In the genomic region with DNA sequence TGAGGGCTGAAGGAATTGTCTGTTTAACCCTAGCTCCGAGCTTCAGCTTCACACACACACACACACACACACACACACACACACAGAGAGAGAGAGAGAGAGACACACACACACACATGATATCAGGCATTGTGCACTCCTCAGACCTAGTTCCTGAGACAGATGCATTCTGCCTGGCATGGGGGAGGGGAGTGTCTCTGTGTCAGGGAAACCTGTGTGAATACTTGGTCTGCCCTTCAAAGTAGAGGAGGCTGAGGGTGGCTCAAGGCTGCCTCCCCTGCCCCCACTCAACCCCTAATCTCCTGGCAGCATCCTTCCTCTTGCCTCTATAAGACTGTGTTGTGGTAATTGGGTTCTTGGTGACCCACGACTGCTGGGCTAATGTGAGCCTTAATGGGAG, we compare ENCODE assay signal across 21 mouse cellular contexts. TPM values are rescaled to one million over a fixed set of nuclear protein-coding genes. Genes with fewer than 3 reads are reported as not detected.
DNase-seq lines count a peak whose midpoint lies in the region; ATAC-seq lines count a peak whose summit lies in the region.
"Had no signal": no experiment of that assay in that cellular context is flagged by ENCODE, and none has a peak within 500 bp of the region (broad histone marks: within the 10 kb centered on the region; RNA-seq: fewer than 3 reads in every experiment).

No protein-coding gene starts in this region.

- no peaks in the 10 kb centered on the region for H3K27me3 ChIP-seq in heart, embryonic 13.5 days (replicated peaks)
- H3K27me3 ChIP-seq in midbrain, embryonic 15.5 days (replicated peaks): no peaks in the 10 kb centered on the region
- H3K27me3 ChIP-seq in midbrain, embryonic 11.5 days (ENCODE audit: control insufficient read depth, insufficient read depth, low read length): no peaks in the 10 kb centered on the region

- ATAC-seq in heart, embryonic 13.5 days (ENCODE audit: extremely low read depth, insufficient number of reproducible peaks, low FRiP score, low TSS enrichment): no peak
- 0 out of 2 replicates have a peak, but pooled peaks have one; percentile 9 for ATAC-seq in midbrain, embryonic 15.5 days (replicated peaks)
- ATAC-seq in midbrain, embryonic 11.5 days (ENCODE audit: low FRiP score): no peak
- ATAC-seq in hematopoietic stem cell, adult 5-6 weeks (replicated peaks in 1 of 2; ENCODE audit: insufficient read depth in 1 of 2, low FRiP score in 2 of 2, low TSS enrichment in 1 of 2, low read depth in 1 of 2, poor library complexity in 2 of 2, severe bottlenecking in 2 of 2): peak; percentile 8 to 18; a peak in 2 of 4 replicates
- ATAC-seq in megakaryocyte-erythroid progenitor cell, adult 5-6 weeks (replicated peaks; ENCODE audit: low FRiP score, low TSS enrichment, poor library complexity, severe bottlenecking): peak; percentile 45; the same call in 1 of the 2 replicates
- ATAC-seq: forebrain, embryonic 14.5 days; lung, postnatal 0 days had no signal

- no peak overlapping the region for H3K27ac ChIP-seq in heart, embryonic 13.5 days (replicated peaks)
- peak overlapping the region; percentile 13; the same call in 1 of the 2 replicates for H3K27ac ChIP-seq in midbrain, embryonic 15.5 days
- no peak overlapping the region for H3K27ac ChIP-seq in midbrain, embryonic 11.5 days (ENCODE audit: low read depth, low read length)
- H3K27ac ChIP-seq: limb, embryonic 15.5 days had no signal

- intact Hi-C loops in heart, postnatal 25 days (cut with DNase I): no loop called here

- H3K36me3 ChIP-seq in heart, embryonic 13.5 days: 0 out of 2 replicates have a peak, but pooled peaks cover 9% of the 10 kb centered on the region
- H3K36me3 ChIP-seq in midbrain, embryonic 15.5 days (replicated peaks): no peaks in the 10 kb centered on the region
- H3K36me3 ChIP-seq in midbrain, embryonic 11.5 days (ENCODE audit: control insufficient read depth, insufficient read depth, low read length): no peaks in the 10 kb centered on the region
- H3K36me3 ChIP-seq: limb, embryonic 15.5 days had no signal

- no peak for DNase-seq in heart, postnatal 25 days (ENCODE audit: low spot score)
- no peak for DNase-seq in midbrain, embryonic 11.5 days (ENCODE audit: low spot score, missing footprints)
- no peak for DNase-seq in urinary bladder, postnatal 14 days (ENCODE audit: low spot score)
- DNase-seq in adrenal gland, adult 8-10 months: no peak
- DNase-seq: adrenal gland, postnatal 25 days; B cell, adult 2 months; cerebellum, adult 2 months; gastrocnemius, postnatal 10 days; heart, adult 11 months; kidney, adult 8-10 months; kidney, postnatal 14 days; right cerebral cortex, postnatal 14 days; thymus, postnatal 4 days had no signal

- WGBS in heart, embryonic 13.5 days: 31% methylated on average over 2 of the region's 2 CpGs
- 43% methylated on average over 2 of the region's 2 CpGs for WGBS in midbrain, embryonic 15.5 days
- WGBS in midbrain, embryonic 11.5 days: 46% methylated on average over 2 of the region's 2 CpGs

- H3K4me3 ChIP-seq in heart, embryonic 13.5 days: no peak overlapping the region
- H3K4me3 ChIP-seq in midbrain, embryonic 15.5 days: no peak overlapping the region
- H3K4me3 ChIP-seq in midbrain, embryonic 11.5 days (ENCODE audit: low read depth, low read length): no peak overlapping the region
- H3K4me3 ChIP-seq: limb, embryonic 15.5 days; myocyte had no signal

- peak overlapping the region; percentile 25; the same call in 1 of the 2 replicates for H3K9ac ChIP-seq in heart, embryonic 13.5 days
- H3K9ac ChIP-seq in midbrain, embryonic 15.5 days: no peak overlapping the region
- H3K9ac ChIP-seq in midbrain, embryonic 11.5 days (ENCODE audit: low read length): no peak overlapping the region
- H3K9ac ChIP-seq: limb, embryonic 15.5 days had no signal

- H3K4me1 ChIP-seq in heart, embryonic 13.5 days: peaks cover 61% of the 10 kb centered on the region
- peaks cover 51% of the 10 kb centered on the region for H3K4me1 ChIP-seq in midbrain, embryonic 15.5 days
- peaks cover 12% of the 10 kb centered on the region for H3K4me1 ChIP-seq in midbrain, embryonic 11.5 days (ENCODE audit: control insufficient read depth, insufficient read depth, low read length)

- no peak overlapping the region for H3K4me2 ChIP-seq in heart, embryonic 13.5 days
- H3K4me2 ChIP-seq in midbrain, embryonic 15.5 days: no peak overlapping the region
- H3K4me2 ChIP-seq in midbrain, embryonic 11.5 days: no peak overlapping the region
- H3K4me2 ChIP-seq: limb, embryonic 15.5 days had no signal

- H3K9me3 ChIP-seq in heart, embryonic 13.5 days: no peaks in the 10 kb centered on the region
- H3K9me3 ChIP-seq in midbrain, embryonic 15.5 days: no peaks in the 10 kb centered on the region
- no peaks in the 10 kb centered on the region for H3K9me3 ChIP-seq in midbrain, embryonic 11.5 days (ENCODE audit: control insufficient read depth, low read length)
- H3K9me3 ChIP-seq: limb, embryonic 15.5 days had no signal

RNA-seq across cellular contexts. Expression of gene Parvb, which starts 31.7 kb away (rescaled TPM):
- polyA plus RNA-seq in heart, embryonic 13.5 days (2015; fragmentation: Nextera tagmentation; extraction: Ambion mirVana): 12.7 and 15.5 TPM in 2 replicates
- 100 to 1,000 TPM; 147 to 154 TPM for total RNA-seq in heart, postnatal 25 days (2021)
- polyA plus RNA-seq in midbrain, embryonic 15.5 days (2015; fragmentation: Nextera tagmentation; extraction: Ambion mirVana): 4.2 and 5.4 TPM in 2 replicates
- 10.2 and 10.8 TPM in 2 replicates for polyA plus RNA-seq in midbrain, embryonic 11.5 days (2014; fragmentation: Nextera tagmentation; extraction: Ambion mirVana)
- 0.45 and 2.5 TPM in 2 replicates for total RNA-seq in hematopoietic stem cell, adult 5-6 weeks (2017)
- total RNA-seq in megakaryocyte-erythroid progenitor cell, adult 5-6 weeks (2014; fragmentation: Nextera tagmentation): 28.9 and 29.8 TPM in 2 replicates
- total RNA-seq in megakaryocyte-erythroid progenitor cell, adult 5-6 weeks (2017): 2.1 and 3.2 TPM in 2 replicates
- 10 to 100 TPM; 16.3 to 21.4 (median 19.9) TPM for total RNA-seq in adrenal gland, adult 8-10 months (2022)

Comparison
In these comparisons a context has a peak if more than half of its experiments do, and no peak if none do; other contexts are left out.
1. ATAC-seq: peak in midbrain, embryonic 15.5 days (single experiment), hematopoietic stem cell, adult 5-6 weeks (2 of 2) and megakaryocyte-erythroid progenitor cell, adult 5-6 weeks (single experiment); none in heart, embryonic 13.5 days (single experiment) and midbrain, embryonic 11.5 days (single experiment).
2. RNA of gene Parvb, which starts 31.7 kb away (total RNA-seq): 147 to 154 TPM in heart, postnatal 25 days; 2.1 to 29.8 TPM in megakaryocyte-erythroid progenitor cell, adult 5-6 weeks, 16.3 to 21.4 TPM in adrenal gland, adult 8-10 months and 0.45 to 2.5 TPM in hematopoietic stem cell, adult 5-6 weeks; every median in the first group is over 4 times any median in the second.